Mouse (Mus musculus): ENCODE data around the gene Gm49358.

Gm49358 gene

DNA sequence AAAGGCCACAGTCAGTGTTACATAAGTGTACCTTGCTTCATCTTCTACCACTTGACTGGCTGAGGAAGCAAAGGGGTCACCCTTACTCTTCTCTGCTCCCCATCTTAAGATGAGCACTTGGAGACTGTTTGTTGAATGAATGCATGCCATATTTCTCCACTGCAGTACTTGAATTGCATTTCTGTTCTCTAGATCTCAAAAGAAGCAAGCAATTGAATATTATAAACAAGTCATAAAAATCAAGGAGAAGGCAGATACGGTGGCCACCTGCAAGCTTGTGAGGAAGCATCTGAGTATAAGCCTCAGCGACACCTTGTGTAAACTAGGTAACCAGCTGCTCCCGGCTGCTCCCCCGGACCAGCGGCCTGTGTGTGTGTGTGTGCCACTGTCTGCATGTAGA lies at the start of gene Gm49358:
TSS of gene Gm49358 (plus strand) at position 301 of the 400 bp plus-strand sequence.
- DNase-seq (ENCODE audit: low spot score), result no peak

DNA sequence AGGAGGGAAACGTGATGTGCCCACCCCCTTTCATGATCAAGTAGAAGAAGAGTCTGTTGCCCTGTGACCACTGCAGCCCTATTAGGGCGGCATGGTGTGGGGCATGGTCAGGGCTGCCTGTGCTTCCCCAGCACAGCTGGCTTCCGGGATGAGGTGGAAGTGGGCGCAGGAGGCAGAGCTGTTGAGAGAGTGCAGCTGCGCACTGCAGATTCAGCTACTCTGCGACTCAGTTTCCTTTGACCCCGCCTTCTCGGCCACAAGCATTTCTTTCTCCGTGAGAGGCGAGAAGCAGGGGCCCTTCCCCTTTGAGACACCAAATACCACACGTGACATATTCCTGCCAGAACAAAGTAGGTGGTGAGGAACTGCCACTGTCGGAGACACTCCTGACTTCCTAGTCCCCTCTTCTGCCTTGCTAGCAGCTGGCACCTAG lies 36.2 kb upstream of the Gm49358 start:
- peak; percentile 77 for DNase-seq (ENCODE audit: low spot score)

DNA sequence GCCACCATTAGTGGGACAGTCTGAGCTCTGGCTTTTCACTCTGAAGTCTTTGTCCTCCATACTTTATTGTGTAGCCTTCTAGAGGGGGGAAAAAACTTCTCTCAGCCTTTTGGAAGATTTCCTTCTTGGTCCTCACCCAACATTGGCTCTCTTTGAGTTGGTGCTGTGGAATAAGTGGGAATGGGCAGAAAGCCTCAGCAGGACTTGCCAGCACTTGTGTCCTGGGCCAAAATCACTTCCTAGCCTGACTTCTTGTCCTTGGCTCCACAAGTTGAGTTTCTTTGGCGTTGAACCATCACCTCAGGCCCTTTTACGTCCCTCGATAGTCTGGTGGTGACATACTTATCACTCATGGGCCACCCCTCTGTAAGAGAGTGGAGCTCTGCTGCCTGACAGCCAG lies 35.6 kb upstream of the Gm49358 start:
- DNase-seq (ENCODE audit: low spot score), result no peak

DNA sequence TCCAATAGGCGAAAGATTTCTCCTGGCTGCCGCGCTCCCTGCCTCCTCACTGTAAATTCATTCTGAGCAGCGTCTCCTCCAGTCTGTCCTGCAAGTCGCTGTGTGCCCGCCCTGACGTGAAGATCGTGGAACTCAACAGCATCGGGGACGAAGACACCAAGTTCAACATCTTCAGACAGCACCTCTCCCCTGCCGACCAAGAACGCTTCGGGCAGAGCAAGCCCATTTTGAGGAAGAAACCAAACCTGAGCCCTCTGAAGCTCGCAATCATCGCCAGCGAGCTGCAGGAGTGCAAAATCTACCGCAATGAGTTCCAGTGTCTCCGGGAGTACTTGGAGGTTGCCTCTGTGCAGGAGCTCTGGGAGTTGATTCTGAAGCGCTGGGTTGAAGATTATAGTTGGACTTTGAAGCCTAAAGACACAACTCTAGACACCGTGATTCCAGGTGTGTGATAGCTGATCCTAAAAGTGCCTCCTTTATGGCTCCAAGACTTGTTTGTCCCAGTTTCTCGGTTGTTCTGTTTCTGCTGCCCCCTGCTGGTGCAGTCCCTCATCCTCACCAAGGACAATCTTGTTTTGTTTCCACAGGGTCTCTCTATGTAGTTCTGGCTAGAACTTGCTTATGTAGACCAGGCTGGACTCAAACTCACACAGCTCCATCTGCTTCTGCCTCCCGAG lies 32.8 kb upstream of the Gm49358 start:
- DNase-seq (ENCODE audit: low spot score), result peak; percentile 75

DNA sequence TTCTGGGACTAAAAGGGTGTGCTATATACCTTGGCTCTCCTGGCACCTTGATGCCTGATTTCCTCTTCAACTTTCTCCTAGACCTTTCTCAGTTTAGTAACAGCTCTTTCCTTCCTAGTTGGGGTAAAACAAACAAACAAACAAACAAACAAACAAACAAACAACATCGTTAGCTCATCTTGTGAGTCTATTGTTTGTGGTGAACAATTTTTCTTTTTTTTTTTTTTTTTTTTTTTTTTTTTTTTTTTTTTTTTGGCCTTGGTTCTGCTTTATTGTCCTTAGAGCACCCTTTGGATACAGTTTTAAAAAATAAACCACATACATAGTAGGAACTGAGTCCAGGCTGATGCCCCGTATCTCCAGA lies 32.3 kb upstream of the Gm49358 start:
- DNase-seq (ENCODE audit: low spot score), result no peak

DNA sequence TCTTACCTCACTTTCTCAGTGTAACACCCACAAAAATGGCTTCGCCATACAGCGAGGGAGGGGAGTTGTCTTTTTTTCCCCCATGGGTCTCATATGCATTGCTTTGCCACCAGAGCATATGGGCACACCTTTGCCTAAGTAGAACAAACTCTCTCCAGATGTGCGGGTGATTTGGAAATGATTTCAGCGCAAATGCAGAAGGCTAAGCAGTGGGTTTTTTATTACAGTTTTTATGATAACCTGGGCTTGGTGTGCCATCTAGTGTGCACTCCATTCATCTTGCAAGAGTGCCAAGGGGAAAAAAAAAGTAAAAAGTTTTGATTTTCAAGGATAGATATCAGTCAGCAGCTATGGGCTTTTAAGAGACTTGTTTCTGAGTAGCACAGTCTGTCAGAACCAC lies 28.7 kb upstream of the Gm49358 start:
- peak; percentile 4 for DNase-seq (ENCODE audit: low spot score)

DNA sequence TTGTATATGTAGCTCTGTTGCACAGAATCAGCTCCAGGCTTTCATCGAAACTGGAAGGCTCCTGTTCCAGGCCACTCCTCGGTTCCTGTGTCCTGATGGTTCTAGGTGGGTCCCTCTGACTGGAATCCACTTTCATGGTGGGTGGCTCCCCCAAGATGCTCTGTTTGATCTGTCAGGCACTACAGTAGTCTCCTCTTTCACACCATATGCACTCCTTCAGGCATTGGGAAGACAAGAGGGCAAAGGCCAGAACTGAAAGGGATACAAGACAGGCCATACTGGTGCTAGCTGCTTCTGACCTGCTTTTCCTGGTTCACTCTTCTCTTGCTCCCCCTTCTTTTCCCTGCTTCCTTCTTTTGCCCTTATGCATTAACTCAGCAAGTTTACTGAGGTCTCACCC lies 20.9 kb upstream of the Gm49358 start:
- no peak for DNase-seq (ENCODE audit: low spot score)

DNA sequence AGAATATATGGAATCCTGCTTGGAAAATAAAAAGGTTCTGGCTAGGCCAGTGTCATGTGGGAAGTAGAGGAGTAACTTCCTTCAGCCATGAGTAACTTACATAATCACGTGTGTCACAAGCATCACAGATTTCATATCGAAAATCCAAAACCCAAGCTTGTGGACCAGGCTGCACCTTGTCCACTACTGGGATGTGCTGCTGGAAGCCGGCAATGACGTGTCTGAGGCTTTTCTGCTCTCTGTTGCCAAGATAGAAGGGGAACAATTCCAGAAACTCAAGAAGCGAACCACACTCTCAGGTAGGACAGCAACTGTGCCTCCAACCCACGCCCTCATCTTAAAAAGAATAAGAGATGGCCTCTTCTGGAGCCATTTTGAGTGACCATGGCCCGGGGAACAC lies 19.5 kb upstream of the Gm49358 start:
- DNase-seq (ENCODE audit: low spot score), result no peak

DNA sequence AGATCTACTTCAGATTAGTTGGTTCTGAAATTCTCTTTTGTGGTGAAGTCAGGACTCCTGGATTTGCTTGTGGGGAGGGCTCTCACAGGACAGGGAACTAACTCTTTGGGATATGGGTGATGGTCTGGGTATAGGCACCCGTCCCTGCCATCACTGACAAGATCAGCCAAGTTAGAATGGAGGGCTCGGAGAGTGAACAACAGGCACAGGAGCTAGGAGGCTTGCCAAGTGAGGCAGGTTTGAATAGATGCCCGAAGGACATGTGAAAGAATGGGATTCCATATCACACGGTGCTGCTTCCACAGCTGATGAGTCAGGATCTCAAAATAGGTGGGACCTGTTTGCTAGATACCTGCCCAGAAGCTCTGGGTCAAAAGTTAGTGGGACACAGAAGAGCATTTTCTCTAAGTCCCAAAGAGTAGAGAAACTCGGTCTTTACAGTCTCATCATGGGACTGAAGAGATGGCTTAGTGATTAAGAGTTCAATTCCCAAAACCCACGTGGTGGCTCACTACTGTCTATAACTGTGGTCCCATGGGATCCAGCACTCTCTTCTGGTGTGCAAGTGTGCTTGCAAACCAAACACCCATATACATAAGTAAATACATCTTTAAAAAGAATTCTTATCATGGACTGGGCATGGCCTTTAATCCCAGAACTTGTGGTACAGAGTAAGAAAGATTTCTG lies 7.8 kb upstream of the Gm49358 start:
- no peak for DNase-seq (ENCODE audit: low spot score)

DNA sequence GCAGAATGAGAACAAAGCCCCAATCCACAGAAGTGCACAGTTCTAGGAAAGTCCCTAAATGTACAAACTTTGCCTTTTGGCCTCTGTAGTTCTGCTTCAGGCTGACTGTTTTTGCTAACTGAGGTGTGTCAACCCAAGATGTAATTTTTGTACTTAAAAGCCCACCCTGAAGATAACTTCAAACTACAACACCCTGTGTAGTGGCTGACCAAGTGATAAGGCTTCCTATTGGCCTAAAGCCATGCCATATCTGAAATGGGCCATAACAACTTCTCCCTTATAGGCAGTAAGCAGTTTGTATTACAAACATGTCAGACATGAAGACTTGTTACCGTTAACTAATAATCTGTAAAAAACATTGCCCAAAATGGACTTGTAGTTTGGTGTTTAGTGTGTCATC lies 6.0 kb upstream of the Gm49358 start:
- DNase-seq (ENCODE audit: low spot score), result no peak

DNA sequence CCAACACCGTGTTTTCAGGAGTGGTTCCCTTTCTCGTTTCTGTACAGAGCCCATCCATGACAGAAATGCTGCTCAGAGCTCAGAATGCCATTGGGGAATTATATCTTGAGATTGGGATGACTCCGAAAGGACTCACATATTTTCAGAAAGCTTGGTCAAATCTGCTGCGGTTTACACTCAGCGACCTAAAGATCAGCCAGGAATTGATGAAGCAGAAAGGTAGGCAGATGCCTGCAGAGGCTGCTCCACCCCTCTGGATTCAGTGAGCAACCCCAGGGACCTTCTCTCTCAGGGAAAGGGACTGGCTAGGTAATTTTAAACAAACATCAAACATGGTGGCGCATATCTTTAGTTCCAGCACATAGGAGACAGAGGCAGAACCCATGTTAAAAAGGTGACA lies 5.6 kb upstream of the Gm49358 start:
- DNase-seq (ENCODE audit: low spot score), result no peak

DNA sequence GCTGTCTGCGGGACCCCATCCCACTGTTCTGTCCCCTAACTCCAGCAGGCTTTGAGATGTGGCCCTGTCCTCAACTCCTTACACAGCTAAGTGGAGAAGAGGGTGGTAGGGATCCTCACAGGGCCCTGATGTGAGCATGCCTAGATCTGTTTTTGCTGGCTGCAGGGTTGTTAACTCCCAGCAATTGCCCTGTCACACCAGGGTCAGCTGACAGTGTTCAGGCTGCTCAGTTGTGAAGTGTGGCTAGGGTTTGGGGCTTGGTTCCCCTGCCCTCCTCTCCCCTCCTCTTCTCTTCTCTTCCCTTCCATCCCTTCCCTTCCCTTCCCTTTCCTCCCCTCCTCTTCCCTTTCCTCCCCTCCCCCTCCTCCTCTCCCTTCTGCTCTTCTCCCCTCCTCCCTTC lies 2.5 kb upstream of the Gm49358 start:
- no peak for DNase-seq (ENCODE audit: low spot score)

DNA sequence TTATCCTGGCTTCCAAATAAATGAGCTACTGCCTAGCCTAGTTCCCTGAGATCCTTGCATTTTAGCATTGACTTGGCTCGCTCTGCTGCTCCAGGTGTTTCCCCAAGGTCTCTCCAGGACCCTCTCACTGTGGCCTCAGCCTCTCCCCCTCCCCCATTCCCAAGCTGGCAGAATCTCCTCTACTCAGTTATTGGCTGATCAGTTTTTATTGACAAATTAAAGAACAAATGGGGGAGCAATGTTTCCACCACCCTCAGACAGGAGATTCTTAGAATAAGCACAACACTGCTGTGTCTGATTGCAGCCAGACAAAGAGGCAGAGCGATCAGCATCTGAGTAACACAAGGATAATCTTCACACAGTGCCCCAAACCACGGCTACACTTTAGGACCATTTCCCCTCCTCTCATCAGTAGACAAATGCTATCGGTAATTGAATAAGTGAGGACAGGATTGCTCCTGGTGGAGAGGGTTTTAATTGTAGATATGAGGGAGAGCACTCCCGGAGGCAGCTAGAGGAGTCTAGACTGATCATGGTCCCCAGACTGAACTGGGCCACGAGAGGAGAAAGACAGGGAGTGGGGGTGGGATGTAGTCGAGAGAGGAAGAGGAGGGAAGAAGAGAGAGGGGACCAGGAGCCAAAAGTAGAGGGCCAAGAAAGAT lies 1.9 kb upstream of the Gm49358 start:
- DNase-seq (ENCODE audit: low spot score), result no peak

DNA sequence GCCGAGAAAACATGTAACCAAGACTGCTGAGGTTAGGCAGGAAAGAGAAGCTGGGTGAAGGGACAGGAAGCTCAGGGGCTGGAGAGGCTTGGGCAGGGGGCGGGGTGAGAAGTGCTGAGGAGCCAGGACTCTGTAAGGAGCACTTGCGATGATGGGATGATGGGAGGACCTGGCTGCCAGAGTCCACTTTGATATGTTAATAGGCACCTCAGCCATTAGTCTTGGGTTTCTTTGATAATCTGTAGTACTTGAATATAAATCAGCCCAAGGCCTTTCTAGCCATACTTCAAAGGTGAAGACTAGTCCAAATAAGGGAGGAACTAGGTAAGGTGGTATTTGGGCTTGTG lies 1.4 kb upstream of the Gm49358 start:
- DNase-seq (ENCODE audit: low spot score), result no peak

DNA sequence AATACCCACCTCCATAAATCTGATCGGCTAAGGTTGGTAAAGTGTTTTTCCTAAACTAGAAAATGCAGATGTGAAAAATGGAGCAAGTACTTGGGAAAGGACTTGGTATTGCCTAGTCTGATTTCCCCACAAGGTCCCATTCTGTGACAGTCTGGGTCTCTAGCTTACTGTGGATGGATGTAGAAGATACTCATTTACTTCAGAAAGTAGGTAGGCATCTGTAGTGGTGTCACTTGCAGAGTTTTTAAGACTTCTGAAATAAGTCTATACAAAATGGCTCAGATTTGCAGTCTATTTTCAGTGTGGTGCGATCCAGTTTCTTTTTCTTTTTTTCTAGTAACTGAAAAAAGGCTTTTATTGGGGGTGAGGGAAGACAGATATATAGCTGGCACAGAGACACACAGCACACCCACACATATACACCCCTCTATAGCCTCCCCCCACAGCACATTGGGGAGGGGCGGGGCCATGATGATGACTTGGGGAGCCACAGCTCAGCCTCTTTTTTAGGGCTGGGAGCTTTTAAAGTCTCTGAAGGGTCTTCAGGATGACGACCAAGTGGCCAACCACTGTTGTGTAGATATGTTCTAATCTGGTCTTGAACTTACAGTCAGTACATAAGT lies 1.7 kb downstream of the Gm49358 start:
- no peak for DNase-seq (ENCODE audit: low spot score)

DNA sequence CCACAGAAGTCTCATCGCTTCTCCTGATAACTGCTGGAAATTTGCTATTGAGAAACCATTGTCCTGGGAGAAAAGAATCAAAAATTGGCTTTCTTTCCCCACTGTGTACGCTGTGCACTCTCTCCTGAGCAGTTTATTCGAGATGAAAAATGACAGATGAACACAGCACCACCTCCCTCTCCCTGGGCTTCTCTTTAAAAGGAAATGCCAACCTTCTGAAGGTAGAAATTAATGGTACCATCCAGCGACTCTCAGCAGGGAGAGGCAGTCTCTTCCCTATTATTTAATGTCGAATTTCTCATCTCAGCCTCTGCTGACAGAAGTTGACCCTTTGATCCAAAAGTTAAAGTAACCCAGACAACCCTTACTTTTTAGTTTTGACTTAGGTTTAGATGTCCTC lies 5.4 kb downstream of the Gm49358 start:
- no peak for DNase-seq (ENCODE audit: low spot score)

DNA sequence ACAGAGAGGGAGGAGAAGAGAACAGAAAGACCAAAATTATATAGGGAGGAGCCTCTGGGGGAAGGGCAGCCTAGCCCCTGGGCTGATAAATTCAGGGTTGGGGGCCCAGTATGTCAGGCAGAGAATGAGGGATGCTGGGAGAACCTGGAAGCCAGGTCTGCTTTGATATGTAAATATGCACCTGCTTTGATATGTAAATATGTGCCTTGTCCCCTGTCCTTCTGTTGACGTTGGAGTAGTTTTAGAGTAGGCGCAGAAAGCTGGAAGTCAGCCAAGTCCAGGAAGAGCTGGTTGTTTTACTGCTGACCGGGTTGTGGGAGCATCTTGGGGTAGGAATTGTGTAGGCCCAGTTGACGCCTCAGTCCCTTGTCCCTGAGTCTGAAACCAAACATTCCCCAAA lies 6.0 kb downstream of the Gm49358 start:
- DNase-seq (ENCODE audit: low spot score), result no peak

DNA sequence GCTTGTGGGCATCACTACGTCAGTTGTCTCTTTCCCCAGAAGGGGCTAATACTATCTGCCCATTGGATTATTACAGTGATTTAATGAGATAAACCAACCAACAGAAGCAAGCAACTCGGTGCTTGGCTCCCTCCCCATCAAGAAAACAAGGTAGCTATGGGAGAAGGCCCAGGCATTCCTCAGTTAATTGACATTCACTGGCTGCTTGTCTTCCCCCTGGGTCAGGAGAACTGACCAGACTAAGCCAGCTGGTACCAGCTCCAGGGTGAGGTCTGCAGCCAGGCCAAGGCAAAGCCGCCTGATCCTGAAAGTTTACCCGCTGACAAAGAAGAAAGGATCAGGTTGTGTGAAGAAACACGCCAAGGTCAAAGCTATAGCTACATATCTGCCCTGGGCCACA lies 7.9 kb downstream of the Gm49358 start:
- DNase-seq (ENCODE audit: low spot score), result no peak

DNA sequence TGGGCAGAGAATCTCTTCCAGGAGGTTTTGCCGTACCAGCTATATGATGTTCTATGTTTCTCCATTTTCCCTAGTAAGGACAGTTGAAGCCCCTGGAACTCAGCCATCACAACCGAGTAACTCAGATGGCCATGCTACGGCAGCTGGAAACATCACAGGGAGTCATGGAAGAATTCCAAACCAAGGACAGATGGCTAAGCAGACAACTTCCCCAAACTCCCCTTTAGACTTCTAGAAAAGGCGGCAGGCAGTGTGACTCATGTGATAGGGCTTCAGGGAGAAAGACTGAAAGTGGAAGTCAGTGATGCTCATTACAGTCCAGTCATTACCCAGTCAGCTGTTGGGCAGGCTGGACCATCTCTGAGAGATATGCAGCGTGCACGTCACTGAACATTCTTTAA lies 8.5 kb downstream of the Gm49358 start:
- DNase-seq (ENCODE audit: low spot score), result no peak

DNA sequence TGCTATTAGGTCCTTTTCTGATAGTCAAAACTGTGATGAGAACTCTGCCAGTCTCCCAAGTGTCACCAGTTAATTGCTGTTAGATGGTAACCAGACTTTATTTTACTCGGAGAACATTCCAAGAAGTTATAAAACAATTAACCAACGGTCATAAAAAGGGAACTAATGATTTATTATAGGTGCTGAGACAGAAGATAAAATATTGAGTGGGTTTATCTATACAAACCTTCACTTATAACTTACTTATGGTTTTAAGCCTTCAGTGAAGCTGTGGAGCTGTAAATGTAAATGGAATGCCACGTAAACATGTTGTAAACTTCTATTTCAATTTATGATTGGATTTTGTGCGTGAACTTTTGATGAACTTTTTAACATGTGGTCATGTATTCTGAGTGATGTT lies 9.6 kb downstream of the Gm49358 start:
- DNase-seq (ENCODE audit: low spot score), result no peak

DNA sequence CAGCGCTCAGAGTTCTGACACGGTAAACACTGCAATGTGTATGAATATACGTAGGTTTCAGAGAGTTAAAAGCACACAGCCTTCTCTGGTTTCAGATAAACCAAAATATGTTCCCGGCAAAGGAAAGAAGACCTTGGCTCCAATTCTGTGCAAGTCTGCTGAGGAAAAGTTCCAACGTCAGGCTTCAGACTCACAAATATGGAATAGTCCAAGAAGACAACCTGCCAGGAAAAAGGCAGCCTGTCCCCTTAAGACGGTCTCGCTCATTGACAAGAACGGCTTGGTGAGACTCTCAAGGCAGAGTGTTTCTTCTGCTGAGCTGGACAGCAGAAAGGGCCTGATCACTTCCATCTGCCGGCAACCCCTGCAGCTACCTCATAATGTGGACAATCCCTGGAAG lies 12.5 kb downstream of the Gm49358 start:
- DNase-seq (ENCODE audit: low spot score), result no peak

DNA sequence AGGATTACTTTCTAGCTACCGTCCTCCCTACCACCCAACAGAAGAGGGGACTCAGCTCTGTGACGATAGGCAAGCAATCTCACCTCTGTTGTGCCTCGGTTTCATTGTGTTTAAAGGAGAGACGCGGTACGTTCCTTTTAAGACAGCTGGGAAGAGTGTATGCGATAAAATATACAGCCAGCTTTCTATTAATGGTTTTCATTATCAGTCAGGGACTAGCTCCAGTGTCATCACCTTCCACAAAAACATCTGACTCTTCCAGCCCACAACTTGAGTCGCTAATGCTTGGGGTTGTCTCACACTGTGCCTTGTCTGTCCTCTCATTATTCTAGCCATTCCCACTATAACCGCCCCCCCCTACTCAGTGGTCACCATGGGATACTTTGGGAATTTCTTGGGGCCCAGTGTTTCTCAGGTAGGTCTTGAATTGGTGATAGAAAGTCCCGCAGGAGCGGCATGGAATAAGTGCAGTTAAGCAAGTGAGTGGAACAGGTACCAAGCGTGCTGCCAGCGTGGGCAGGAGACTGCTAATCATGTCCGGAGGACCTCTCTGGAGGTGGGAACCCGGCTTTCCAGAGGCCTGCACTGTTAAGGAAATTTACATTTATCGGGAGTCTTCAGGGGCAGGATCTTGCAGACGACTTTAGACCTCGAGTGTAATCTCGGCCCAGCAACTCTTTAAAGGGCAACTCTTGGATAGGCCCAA lies 14.0 kb downstream of the Gm49358 start:
- no peak for DNase-seq (ENCODE audit: low spot score)

Data from T-cell, adult 2 months (primary cell).